Mouse (Mus musculus) lung, adult 2 months (tissue): ENCODE results near the gene Pkd1l1.

ENCODE experiments used
- CTCF ChIP-seq: fragments of 200-500 bp; IDR thresholded peaks from 2 replicates; pipeline ENCODE4 v1.5.1; 2011; ENCODE audit warnings: mild to moderate bottlenecking, low read length, control low read depth; ENCODE audit not compliant: insufficient read depth
- POLR2A ChIP-seq: fragments of 200-500 bp; IDR thresholded peaks from 2 replicates; pipeline ENCODE4 v1.6.1; 2011; ENCODE audit warnings: low read depth, mild to moderate bottlenecking, control low read depth, low read length, borderline replicate concordance; ENCODE audit errors: extremely low read depth

DNA sequence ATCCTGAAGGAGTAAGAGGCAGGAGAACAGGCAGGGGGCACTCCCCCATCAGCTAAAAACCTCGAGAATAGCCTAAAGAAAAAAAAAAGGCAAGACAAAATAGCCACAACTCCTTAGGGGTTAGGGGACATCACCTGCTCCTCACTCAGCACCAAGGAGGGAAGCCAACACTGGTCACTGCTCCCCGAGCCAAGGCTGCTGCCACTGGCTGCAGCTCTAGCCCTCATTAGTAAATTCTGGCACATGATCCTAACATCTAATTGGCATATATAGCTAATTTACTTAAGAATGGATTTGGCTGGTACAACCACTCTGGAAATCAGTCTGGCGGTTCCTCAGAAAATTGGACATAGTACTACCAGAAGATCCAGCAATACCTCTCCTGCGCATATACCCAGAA, 166.1 kb downstream of the Pkd1l1 start:
- TF ChIP-seq POLR2A (no peak), CTCF (no peak)
